Mouse (Mus musculus) liver, adult 2 months (tissue): Measurements from ENCODE around the gene Hsph1. TPM values are rescaled to one million over a fixed set of nuclear protein-coding genes. Genes with fewer than 3 reads are reported as not detected.

Experiments
- DNase-seq: peaks from one replicate; pipeline ENCODE4 v3.0.0-alpha.2; 2011; ENCODE audit warnings: low read depth, low spot score; ENCODE audit errors: extremely low read depth
- H3K27ac ChIP-seq: fragments of 200-500 bp; replicated peaks from 2 replicates; pipeline ENCODE4 v1.5.1; 2012; ENCODE audit warnings: low read depth, mild to moderate bottlenecking, control low read depth, inconsistent platforms, low read length; ENCODE audit not compliant: insufficient read depth
- H3K27me3 ChIP-seq: fragments of 200-500 bp; 2 replicates; pipeline ENCODE4 v1.6.1; 2012; ENCODE audit warnings: mild to moderate bottlenecking, moderate library complexity, low read length, inconsistent platforms; ENCODE audit not compliant: control insufficient read depth, insufficient read depth
- H3K36me3 ChIP-seq: fragments of 200-500 bp; 2 replicates; pipeline ENCODE4 v1.6.1; 2012; ENCODE audit warnings: low read length, inconsistent platforms; ENCODE audit not compliant: control insufficient read depth, insufficient read depth
- H3K4me1 ChIP-seq: fragments of 200-500 bp; 2 replicates; pipeline ENCODE4 v1.6.1; 2011; ENCODE audit warnings: low read length; ENCODE audit not compliant: control insufficient read depth, insufficient read depth
- H3K4me3 ChIP-seq: fragments of 200-500 bp; 2 replicates; pipeline ENCODE4 v1.5.1; 2011; ENCODE audit warnings: low read depth, mild to moderate bottlenecking, control low read depth, low read length, moderate library complexity; ENCODE audit not compliant: insufficient read depth
- H3K79me2 ChIP-seq: fragments of 200-500 bp; 2 replicates; pipeline ENCODE4 v1.6.1; 2012; ENCODE audit warnings: inconsistent platforms, mild to moderate bottlenecking, low read length, moderate library complexity; ENCODE audit not compliant: control insufficient read depth, insufficient read depth
- H3K9ac ChIP-seq: fragments of 200-500 bp; 2 replicates; pipeline ENCODE4 v1.6.1; 2012; ENCODE audit warnings: low read depth, mild to moderate bottlenecking, control low read depth, inconsistent platforms, low read length
- CTCF ChIP-seq: fragments of 200-500 bp; IDR thresholded peaks from 2 replicates; pipeline ENCODE4 v1.5.1; 2011; ENCODE audit warnings: low read depth, low read length, control low read depth
- POLR2A ChIP-seq: fragments of 200-500 bp; IDR thresholded peaks from 2 replicates; pipeline ENCODE4 v1.6.1; 2011; ENCODE audit warnings: low read length, control low read depth; ENCODE audit not compliant: insufficient read depth; ENCODE audit errors: extremely low read depth
- WGBS: fragments of 180-500 bp; shearing (Covaris S2); methylation state at CpG from one replicate; pipeline ENCODE4 v1.1.7; 2018; 5-methylcytosine and 5-hydroxymethylcytosine counted together
- polyA plus RNA-seq: library from polyadenylated mRNA; depleted of rRNA; stranded (reverse); fragments of >200 nt; gene quantifications from 2 replicates; pipeline ENCODE4 v1.2.3, GENCODE M21; 2012
- total RNA-seq: library from RNA; depleted of rRNA; stranded (reverse); fragments of >200 nt; gene quantifications from 2 replicates; pipeline ENCODE4 v1.2.3, GENCODE M21; 2014

Hsph1 gene
- total and polyA plus RNA-seq, 2 experiments: 9.7 to 17.2 TPM

- WGBS: 66% methylated on average over 9 of the region's 9 CpGs
- H3K27ac ChIP-seq: no peak overlapping the region
Observed at GRCm38 (mm10) chr5:149658741-149659413, 22.7 kb upstream of the Hsph1 start.

GRCm38 (mm10) chr5:149658022-149658421 is 21.8 kb upstream of the Hsph1 start:
- 49% methylated on average over 3 of the region's 3 CpGs for WGBS

More at GRCm38 (mm10) chr5:149658741-149659413, 22.7 kb upstream of the Hsph1 start:
- TF ChIP-seq CTCF (no peak), POLR2A (no peak)
- Histone ChIP-seq H3K9ac (no peak overlapping the region), H3K36me3 (no peaks in the 10 kb centered on the region), H3K27me3 (no peaks in the 10 kb centered on the region), H3K79me2 (no peaks in the 10 kb centered on the region), H3K4me3 (no peak overlapping the region), H3K4me1 (no peaks in the 10 kb centered on the region)
- no peak for DNase-seq

GRCm38 (mm10) chr5:149655636-149656035 is 19.5 kb upstream of the Hsph1 start:
- 93% methylated on average over 9 of the region's 9 CpGs for WGBS
- Histone ChIP-seq H3K9ac (no peak overlapping the region), H3K27ac (no peak overlapping the region), H3K27me3 (no peaks in the 10 kb centered on the region), H3K36me3 (no peaks in the 10 kb centered on the region), H3K4me1 (no peaks in the 10 kb centered on the region), H3K79me2 (no peaks in the 10 kb centered on the region), H3K4me3 (no peak overlapping the region)
- DNase-seq: no peak
- no peak for TF ChIP-seq CTCF
- no peak for TF ChIP-seq POLR2A

More at GRCm38 (mm10) chr5:149658022-149658421, 21.8 kb upstream of the Hsph1 start:
- Histone ChIP-seq H3K27me3 (no peaks in the 10 kb centered on the region), H3K4me1 (no peaks in the 10 kb centered on the region), H3K4me3 (no peak overlapping the region), H3K27ac (no peak overlapping the region), H3K36me3 (no peaks in the 10 kb centered on the region), H3K79me2 (no peaks in the 10 kb centered on the region), H3K9ac (no peak overlapping the region)
- DNase-seq: no peak
- TF ChIP-seq CTCF (no peak), POLR2A (no peak)

- TF ChIP-seq POLR2A: no peak
- TF ChIP-seq CTCF: no peak
- no peaks in the 10 kb centered on the region for H3K79me2 ChIP-seq
- peaks cover 2% of the 10 kb centered on the region; the same call in 1 of the 2 replicates for H3K4me1 ChIP-seq
- H3K27me3 ChIP-seq: no peaks in the 10 kb centered on the region; the same call in 1 of the 2 replicates
- no peak overlapping the region for H3K4me3 ChIP-seq
- WGBS: 65% methylated on average over 4 of the region's 4 CpGs
- no peak overlapping the region for H3K27ac ChIP-seq
- no peak overlapping the region for H3K9ac ChIP-seq
- DNase-seq: no peak
- H3K36me3 ChIP-seq: no peaks in the 10 kb centered on the region
Observed at GRCm38 (mm10) chr5:149650179-149650553, 14.0 kb upstream of the Hsph1 start.

- Histone ChIP-seq H3K79me2 (no peaks in the 10 kb centered on the region), H3K27me3 (no peaks in the 10 kb centered on the region; the same call in 1 of the 2 replicates), H3K9ac (no peak overlapping the region), H3K27ac (no peak overlapping the region), H3K36me3 (no peaks in the 10 kb centered on the region), H3K4me1 (peaks cover 2% of the 10 kb centered on the region; the same call in 1 of the 2 replicates), H3K4me3 (no peak overlapping the region)
- DNase-seq: no peak
- 78% methylated on average over 14 of the region's 14 CpGs for whole genome bisulfite sequencing
- TF ChIP-seq POLR2A (no peak), CTCF (no peak)
Observed at GRCm38 (mm10) chr5:149649499-149650178, 13.5 kb upstream of the Hsph1 start.
